Mouse (Mus musculus) intestine, embryonic 14.5 days (tissue): ENCODE measurements at regions not wholly inside any gene's neighbourhood (a gene's known extent, or its start where the extent isn't known, plus 50 kb on each side); places are given as distances from the start of the nearest gene placed in this dataset.

Experiments used
- ATAC-seq: fragments of 200-750 bp; cut with Nextera tagmentation; replicated peaks from 2 replicates; pipeline ENCODE4 v1.8.0; 2017; ENCODE audit warnings: low read depth, moderate number of reproducible peaks, moderate TSS enrichment, moderate library complexity; ENCODE audit not compliant: low FRiP score, low TSS enrichment
- DNase-seq: peaks from one replicate; pipeline ENCODE4 v3.0.0-alpha.2; 2018; ENCODE audit warnings: low spot score
- H3K27ac ChIP-seq: fragments of 300-500 bp; sonication (generic); 2 replicates; pipeline ENCODE4 v1.5.1; 2014; ENCODE audit warnings: low read depth, mild to moderate bottlenecking, control low read depth
- H3K27me3 ChIP-seq: fragments of 300-500 bp; sonication (generic); replicated peaks from 2 replicates; pipeline ENCODE4 v1.6.1; 2014; ENCODE audit warnings: low read length, control low read depth; ENCODE audit not compliant: control insufficient read depth, insufficient read depth
- H3K36me3 ChIP-seq: fragments of 300-500 bp; sonication (generic); 2 replicates; pipeline ENCODE4 v1.6.1; 2014; ENCODE audit warnings: low read length, control low read depth; ENCODE audit not compliant: control insufficient read depth, insufficient read depth
- H3K4me1 ChIP-seq: fragments of 300-500 bp; sonication (generic); replicated peaks from 2 replicates; pipeline ENCODE4 v1.6.1; 2014; ENCODE audit warnings: low read length, control low read depth, mixed read lengths; ENCODE audit not compliant: control insufficient read depth, insufficient read depth
- H3K4me2 ChIP-seq: fragments of 300-500 bp; sonication (generic); 2 replicates; pipeline ENCODE4 v1.6.1; 2014; ENCODE audit warnings: low read length
- H3K4me3 ChIP-seq: fragments of 300-500 bp; sonication (generic); 2 replicates; pipeline ENCODE4 v1.5.1; 2014; ENCODE audit warnings: low read depth, low read length, control low read depth, mixed read lengths
- H3K9ac ChIP-seq: fragments of 300-500 bp; sonication (generic); 2 replicates; pipeline ENCODE4 v1.6.1; 2014; ENCODE audit warnings: mild to moderate bottlenecking, low read length
- H3K9me3 ChIP-seq: fragments of 300-500 bp; sonication (generic); 2 replicates; pipeline ENCODE4 v1.6.1; 2016; ENCODE audit warnings: low read length, control low read depth; ENCODE audit not compliant: control insufficient read depth
- WGBS: fragments of 180-500 bp; shearing (Covaris S2); extraction: QIAGEN DNeasy Blood & Tissue Kit; methylation state at CpG from one replicate; pipeline ENCODE4 v1.1.7; 2014; 5-methylcytosine and 5-hydroxymethylcytosine counted together

DNA sequence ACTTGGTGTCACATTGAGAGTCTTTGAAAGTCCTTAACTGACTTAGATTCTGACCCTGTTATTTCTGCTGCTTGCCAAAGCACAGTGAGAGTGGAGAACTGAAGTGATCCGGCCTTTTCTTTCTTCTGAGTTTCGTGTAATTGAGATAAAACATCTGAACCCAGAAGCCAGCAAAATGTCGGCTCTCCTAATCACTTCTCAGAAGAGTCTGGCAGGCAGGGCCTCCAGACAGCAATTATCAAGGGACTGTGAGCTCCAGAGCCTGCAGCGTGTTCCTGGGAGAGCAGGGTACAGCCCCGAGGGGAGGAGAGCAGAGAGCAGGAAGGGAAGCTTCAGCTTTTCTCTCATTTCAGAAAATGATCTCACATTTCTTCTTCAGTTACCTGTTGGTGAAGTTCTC, 205.1 kb upstream of the Tmem132c start:
- Histone ChIP-seq H3K4me1 (no peaks in the 10 kb centered on the region), H3K4me3 (no peak overlapping the region), H3K27me3 (no peaks in the 10 kb centered on the region), H3K27ac (no peak overlapping the region), H3K9ac (no peak overlapping the region), H3K9me3 (no peaks in the 10 kb centered on the region), H3K36me3 (no peaks in the 10 kb centered on the region), H3K4me2 (no peak overlapping the region)
- ATAC-seq: no peak
- DNase-seq: no peak
- 43% methylated on average over 5 of the region's 5 CpGs for WGBS

DNA sequence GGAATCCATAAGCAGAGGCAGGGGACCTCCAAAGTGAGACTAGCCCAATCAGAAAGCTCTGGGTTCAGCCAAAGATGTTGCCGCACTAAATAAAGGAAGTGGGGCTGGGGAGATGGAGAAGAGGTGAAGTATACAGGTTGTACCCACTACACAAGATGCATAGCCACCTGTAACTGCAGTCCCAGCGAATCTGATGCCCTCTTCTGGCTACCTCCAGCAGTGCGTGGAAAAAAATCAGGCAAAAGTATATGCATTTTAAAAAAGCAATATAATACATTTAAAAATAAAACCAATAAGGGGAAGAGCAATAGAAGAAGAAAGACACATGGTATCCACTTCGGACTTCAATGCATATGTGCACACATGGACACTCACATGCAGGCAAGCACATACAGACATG, 183.8 kb upstream of the Tmem132c start:
- DNase-seq: no peak
- H3K9me3 ChIP-seq: no peaks in the 10 kb centered on the region; the same call in 1 of the 2 replicates
- 63% methylated on average over 4 of the region's 4 CpGs for WGBS
- no peak overlapping the region for H3K27ac ChIP-seq
- H3K4me2 ChIP-seq: no peak overlapping the region
- H3K36me3 ChIP-seq: no peaks in the 10 kb centered on the region
- H3K9ac ChIP-seq: no peak overlapping the region
- no peaks in the 10 kb centered on the region for H3K27me3 ChIP-seq
- H3K4me1 ChIP-seq: no peaks in the 10 kb centered on the region
- ATAC-seq: no peak
- H3K4me3 ChIP-seq: no peak overlapping the region

DNA sequence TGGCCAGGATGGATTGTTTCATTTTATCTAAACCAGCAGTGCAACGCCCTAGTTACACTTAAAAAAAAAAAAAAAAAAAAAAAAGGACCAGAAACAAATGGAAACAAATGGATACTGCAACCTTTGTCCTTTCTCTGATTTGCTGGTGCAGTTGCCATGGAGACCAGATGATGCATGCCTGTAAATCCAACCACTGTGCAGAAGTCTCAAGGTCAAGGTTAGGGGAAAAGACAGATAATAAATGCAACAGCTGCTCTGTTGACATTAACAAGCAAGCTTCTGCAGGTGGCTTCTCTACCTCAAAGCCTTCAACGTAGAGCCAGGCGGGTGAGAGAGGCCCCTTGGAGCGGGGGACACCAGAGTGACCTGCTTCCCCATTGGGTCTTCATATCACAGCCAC, 167.3 kb upstream of the Tmem132c start:
- no peaks in the 10 kb centered on the region for H3K36me3 ChIP-seq
- no peak overlapping the region for H3K4me2 ChIP-seq
- no peaks in the 10 kb centered on the region for H3K9me3 ChIP-seq
- ATAC-seq (no peak), DNase-seq (peak; percentile 49)
- no peak overlapping the region for H3K27ac ChIP-seq
- no peaks in the 10 kb centered on the region for H3K4me1 ChIP-seq
- no peak overlapping the region for H3K9ac ChIP-seq
- H3K4me3 ChIP-seq: no peak overlapping the region
- WGBS: 32% methylated on average over 4 of the region's 4 CpGs
- H3K27me3 ChIP-seq: no peaks in the 10 kb centered on the region
